Mouse (Mus musculus): ENCODE measurements around the gene Slc39a11. TPM values are rescaled to one million over a fixed set of nuclear protein-coding genes. Genes with fewer than 3 reads are reported as not detected.

Gene Slc39a11
- total RNA-seq, 2 experiments from 2014 or later = 1.8 to 3.1 TPM

GRCm38 (mm10) chr11:113284951-113285741 is 364.7 kb downstream of the Slc39a11 start:
- DNase-seq = no peak

GRCm38 (mm10) chr11:113283376-113283811 is 366.5 kb downstream of the Slc39a11 start:
- DNase-seq = peak; percentile 65

- DNase-seq = no peak
These were observed 371.6 kb downstream of the Slc39a11 start for GRCm38 (mm10) chr11:113278238-113278637.

GRCm38 (mm10) chr11:113277034-113277612 is 372.8 kb downstream of the Slc39a11 start:
- DNase-seq = no peak

GRCm38 (mm10) chr11:113276518-113276917 is 373.4 kb downstream of the Slc39a11 start:
- no peak for DNase-seq

GRCm38 (mm10) chr11:113274037-113274436 is 375.8 kb downstream of the Slc39a11 start:
- peak; percentile 10 for DNase-seq

- DNase-seq = no peak
These were observed 378.0 kb downstream of the Slc39a11 start for GRCm38 (mm10) chr11:113271857-113272256.

GRCm38 (mm10) chr11:113268831-113269319 is 381.0 kb downstream of the Slc39a11 start:
- no peak for DNase-seq

- DNase-seq = no peak
These were observed 382.2 kb downstream of the Slc39a11 start for GRCm38 (mm10) chr11:113267516-113268230.

GRCm38 (mm10) chr11:113266706-113267105 is 383.2 kb downstream of the Slc39a11 start:
- no peak for DNase-seq

- no peak for DNase-seq
These were observed 384.3 kb downstream of the Slc39a11 start for GRCm38 (mm10) chr11:113265567-113265966.

- no peak for DNase-seq
These were observed 385.9 kb downstream of the Slc39a11 start for GRCm38 (mm10) chr11:113263971-113264370.

GRCm38 (mm10) chr11:113262062-113262461 is 387.8 kb downstream of the Slc39a11 start:
- DNase-seq = no peak

- no peak for DNase-seq
These were observed 388.5 kb downstream of the Slc39a11 start for GRCm38 (mm10) chr11:113261421-113261820.

- DNase-seq = no peak
These were observed 390.0 kb downstream of the Slc39a11 start for GRCm38 (mm10) chr11:113259712-113260382.

GRCm38 (mm10) chr11:113258016-113258415 is 391.9 kb downstream of the Slc39a11 start:
- DNase-seq = no peak

- no peak for DNase-seq
These were observed 395.2 kb downstream of the Slc39a11 start for GRCm38 (mm10) chr11:113254653-113255052.

- no peak for DNase-seq
These were observed 396.7 kb downstream of the Slc39a11 start for GRCm38 (mm10) chr11:113253169-113253568.

- no peak for DNase-seq
These were observed 398.7 kb downstream of the Slc39a11 start for GRCm38 (mm10) chr11:113251172-113251571.

GRCm38 (mm10) chr11:113246475-113246874 is 403.4 kb downstream of the Slc39a11 start:
- no peak for DNase-seq

- DNase-seq = no peak
These were observed 404.2 kb downstream of the Slc39a11 start for GRCm38 (mm10) chr11:113245666-113246065.

GRCm38 (mm10) chr11:113234432-113234831 is 415.4 kb downstream of the Slc39a11 start:
- no peak for DNase-seq

Data from gastrocnemius, postnatal 25 days (tissue).